Mouse (Mus musculus) cerebellum, adult 2 months (tissue): ENCODE data around the gene Itgb5. TPM values are rescaled to one million over a fixed set of nuclear protein-coding genes. Genes with fewer than 3 reads are reported as not detected.

ENCODE experiments used
- DNase-seq, 2 experiments: peaks; one replicate each; pipeline ENCODE4 v3.0.0; 2021
- H3K27ac ChIP-seq: fragments of 200-500 bp; 2 replicates; pipeline ENCODE4 v1.5.1; 2012; ENCODE audit warnings: low read length, control low read depth, inconsistent platforms; ENCODE audit not compliant: insufficient read depth
- H3K27me3 ChIP-seq: fragments of 200-500 bp; 2 replicates; pipeline ENCODE4 v1.6.1; 2012; ENCODE audit warnings: inconsistent platforms, mild to moderate bottlenecking, low read length, moderate library complexity; ENCODE audit not compliant: control insufficient read depth, insufficient read depth
- H3K4me1 ChIP-seq: fragments of 200-500 bp; 2 replicates; pipeline ENCODE4 v1.6.1; 2011; ENCODE audit warnings: low read length; ENCODE audit not compliant: control insufficient read depth, insufficient read depth
- H3K4me3 ChIP-seq: fragments of 200-500 bp; replicated peaks from 2 replicates; pipeline ENCODE3; 2011; ENCODE audit warnings: mild to moderate bottlenecking, low read depth, low read length, control low read depth; ENCODE audit not compliant: insufficient read depth
- CTCF ChIP-seq: fragments of 200-500 bp; IDR thresholded peaks from 2 replicates; pipeline ENCODE4 v1.5.1; 2011; ENCODE audit warnings: low read depth, mild to moderate bottlenecking, control low read depth, low read length, moderate library complexity, borderline replicate concordance; ENCODE audit not compliant: insufficient read depth
- POLR2A ChIP-seq: fragments of 200-500 bp; IDR thresholded peaks from 2 replicates; pipeline ENCODE4 v1.6.1; 2011; ENCODE audit warnings: low read length, control low read depth, borderline replicate concordance; ENCODE audit not compliant: insufficient read depth
- WGBS: fragments of 180-500 bp; shearing (Covaris S2); methylation state at CpG from one replicate; pipeline ENCODE4 v1.1.7; 2018; 5-methylcytosine and 5-hydroxymethylcytosine counted together
- polyA plus RNA-seq: library from polyadenylated mRNA; depleted of rRNA; stranded (reverse); fragments of >200 nt; gene quantifications from 2 replicates; pipeline ENCODE4 v1.2.3, GENCODE M21; 2012

The Itgb5 gene
- polyA plus RNA-seq, 1 experiment = 59.0 TPM

GRCm38 (mm10) chr16:33883046-33883975 lies 53.8 kb downstream of the Itgb5 start:
- Histone ChIP-seq H3K27ac (peak overlapping the region; percentile 40), H3K27me3 (no peaks in the 10 kb centered on the region), H3K4me1 (peaks cover 29% of the 10 kb centered on the region), H3K4me3 (no peak overlapping the region)
- TF ChIP-seq CTCF (no peak), POLR2A (no peak)
- WGBS = 34% methylated on average over 16 of the region's 16 CpGs
- DNase-seq = peak; percentile 41 to 47

- H3K27ac ChIP-seq = no peak overlapping the region
- DNase-seq = no peak
- TF ChIP-seq CTCF (no peak), POLR2A (no peak)
- WGBS = 62% methylated on average over 5 of the region's 5 CpGs
- no peak overlapping the region for H3K4me3 ChIP-seq
- H3K4me1 ChIP-seq = peaks cover 26% of the 10 kb centered on the region
- no peaks in the 10 kb centered on the region for H3K27me3 ChIP-seq
These were observed 54.7 kb downstream of the Itgb5 start for GRCm38 (mm10) chr16:33884201-33884600.

GRCm38 (mm10) chr16:33885021-33885471 lies 55.6 kb downstream of the Itgb5 start:
- Histone ChIP-seq H3K4me1 (peaks cover 22% of the 10 kb centered on the region), H3K27ac (no peak overlapping the region), H3K27me3 (no peaks in the 10 kb centered on the region), H3K4me3 (no peak overlapping the region)
- TF ChIP-seq POLR2A (no peak), CTCF (no peak)
- no peak for DNase-seq
- 85% methylated on average over 11 of the region's 11 CpGs for WGBS

GRCm38 (mm10) chr16:33885671-33886328 lies 56.3 kb downstream of the Itgb5 start:
- 96% methylated on average over 14 of the region's 14 CpGs for WGBS
- TF ChIP-seq CTCF = no peak
- no peak for TF ChIP-seq POLR2A

GRCm38 (mm10) chr16:33886665-33887064 lies 57.2 kb downstream of the Itgb5 start:
- TF ChIP-seq POLR2A = no peak
- TF ChIP-seq CTCF = no peak
- no peak for DNase-seq
- 93% methylated on average over 6 of the region's 6 CpGs for WGBS
- H3K4me3 ChIP-seq = no peak overlapping the region
- H3K4me1 ChIP-seq = peaks cover 22% of the 10 kb centered on the region
- H3K27ac ChIP-seq = no peak overlapping the region
- no peaks in the 10 kb centered on the region for H3K27me3 ChIP-seq

More at GRCm38 (mm10) chr16:33885671-33886328, 56.3 kb downstream of the Itgb5 start:
- Histone ChIP-seq H3K27ac (no peak overlapping the region), H3K4me3 (no peak overlapping the region), H3K4me1 (peaks cover 22% of the 10 kb centered on the region), H3K27me3 (no peaks in the 10 kb centered on the region)
- DNase-seq = no peak

- DNase-seq = no peak
- Histone ChIP-seq H3K4me3 (no peak overlapping the region), H3K4me1 (peaks cover 22% of the 10 kb centered on the region), H3K27me3 (no peaks in the 10 kb centered on the region), H3K27ac (no peak overlapping the region)
- TF ChIP-seq CTCF (no peak), POLR2A (no peak)
- 100% methylated on average over 2 of the region's 2 CpGs for WGBS
These were observed 58.5 kb downstream of the Itgb5 start for GRCm38 (mm10) chr16:33887981-33888380.

GRCm38 (mm10) chr16:33889000-33889607 lies 59.6 kb downstream of the Itgb5 start:
- Histone ChIP-seq H3K4me1 (peaks cover 12% of the 10 kb centered on the region), H3K4me3 (no peak overlapping the region), H3K27ac (no peak overlapping the region), H3K27me3 (no peaks in the 10 kb centered on the region)
- 81% methylated on average over 13 of the region's 13 CpGs for WGBS
- DNase-seq = no peak
- TF ChIP-seq POLR2A (no peak), CTCF (no peak)

GRCm38 (mm10) chr16:33891099-33891498 lies 61.6 kb downstream of the Itgb5 start:
- Histone ChIP-seq H3K4me1 (peaks cover 11% of the 10 kb centered on the region), H3K27ac (no peak overlapping the region), H3K4me3 (no peak overlapping the region), H3K27me3 (no peaks in the 10 kb centered on the region)
- TF ChIP-seq CTCF (no peak), POLR2A (no peak)
- 92% methylated on average over 8 of the region's 8 CpGs for WGBS
- no peak for DNase-seq
